Mouse (Mus musculus) midbrain, embryonic 14.5 days (tissue): ENCODE data around the gene Gpbar1. TPM values are rescaled to one million over a fixed set of nuclear protein-coding genes. Genes with fewer than 3 reads are reported as not detected.
"Not testable (repeated sequence)": the region's sequence is repeated elsewhere in the genome, so short reads cannot be mapped to it uniquely, and the experiment has no call there.

Source experiments
- ATAC-seq: fragments of 200-750 bp; cut with Nextera tagmentation; 2 replicates; pipeline ENCODE4 v1.8.0; 2017; ENCODE audit warnings: moderate number of reproducible peaks, moderate library complexity; ENCODE audit not compliant: low FRiP score, low TSS enrichment
- DNase-seq: peaks from one replicate; pipeline ENCODE4 v3.0.0-alpha.2; 2015
- H3K27ac ChIP-seq: fragments of 300-500 bp; sonication (generic); replicated peaks from 2 replicates; pipeline ENCODE4 v1.5.1; 2014; ENCODE audit warnings: mild to moderate bottlenecking, low read depth, low read length, moderate library complexity
- H3K27me3 ChIP-seq: fragments of 300-500 bp; sonication (generic); 2 replicates; pipeline ENCODE4 v1.6.1; 2014; ENCODE audit warnings: low read length, control low read depth, mixed read lengths; ENCODE audit not compliant: control insufficient read depth, insufficient read depth
- H3K36me3 ChIP-seq: fragments of 300-500 bp; sonication (generic); 2 replicates; pipeline ENCODE4 v1.6.1; 2014; ENCODE audit warnings: low read length, control low read depth; ENCODE audit not compliant: control insufficient read depth, insufficient read depth
- H3K4me1 ChIP-seq: fragments of 300-500 bp; sonication (generic); 2 replicates; pipeline ENCODE4 v1.6.1; 2014; ENCODE audit warnings: mild to moderate bottlenecking, antibody characterized with exemption, low read length, control low read depth; ENCODE audit not compliant: control insufficient read depth, insufficient read depth
- H3K4me2 ChIP-seq: fragments of 300-500 bp; sonication (generic); 2 replicates; pipeline ENCODE4 v1.6.1; 2014; ENCODE audit warnings: mild to moderate bottlenecking, low read length, moderate library complexity
- H3K4me3 ChIP-seq: fragments of 300-500 bp; sonication (generic); replicated peaks from 2 replicates; pipeline ENCODE4 v1.5.1; 2014; ENCODE audit warnings: low read depth, low read length
- H3K9ac ChIP-seq: fragments of 300-500 bp; sonication (generic); replicated peaks from 2 replicates; pipeline ENCODE4 v1.6.1; 2014; ENCODE audit warnings: mild to moderate bottlenecking, low read length, moderate library complexity
- H3K9me3 ChIP-seq: fragments of 300-500 bp; sonication (generic); 2 replicates; pipeline ENCODE4 v1.6.1; 2016; ENCODE audit warnings: low read length, control low read depth, mixed read lengths; ENCODE audit not compliant: control insufficient read depth
- WGBS: fragments of 180-500 bp; shearing (Covaris S2); extraction: QIAGEN DNeasy Blood & Tissue Kit; methylation state at CpG from one replicate; pipeline ENCODE4 v1.1.7; 2014; 5-methylcytosine and 5-hydroxymethylcytosine counted together
- polyA plus RNA-seq: library from polyadenylated mRNA; unstranded; fragments of >200 nt; fragmentation: Nextera tagmentation; extraction: Ambion mirVana; gene quantifications from 2 replicates; pipeline ENCODE4 v1.2.1, GENCODE M21; 2014

The Gpbar1 gene
- polyA plus RNA-seq, 1 experiment from 2014 or later, result 0.39 TPM

DNA sequence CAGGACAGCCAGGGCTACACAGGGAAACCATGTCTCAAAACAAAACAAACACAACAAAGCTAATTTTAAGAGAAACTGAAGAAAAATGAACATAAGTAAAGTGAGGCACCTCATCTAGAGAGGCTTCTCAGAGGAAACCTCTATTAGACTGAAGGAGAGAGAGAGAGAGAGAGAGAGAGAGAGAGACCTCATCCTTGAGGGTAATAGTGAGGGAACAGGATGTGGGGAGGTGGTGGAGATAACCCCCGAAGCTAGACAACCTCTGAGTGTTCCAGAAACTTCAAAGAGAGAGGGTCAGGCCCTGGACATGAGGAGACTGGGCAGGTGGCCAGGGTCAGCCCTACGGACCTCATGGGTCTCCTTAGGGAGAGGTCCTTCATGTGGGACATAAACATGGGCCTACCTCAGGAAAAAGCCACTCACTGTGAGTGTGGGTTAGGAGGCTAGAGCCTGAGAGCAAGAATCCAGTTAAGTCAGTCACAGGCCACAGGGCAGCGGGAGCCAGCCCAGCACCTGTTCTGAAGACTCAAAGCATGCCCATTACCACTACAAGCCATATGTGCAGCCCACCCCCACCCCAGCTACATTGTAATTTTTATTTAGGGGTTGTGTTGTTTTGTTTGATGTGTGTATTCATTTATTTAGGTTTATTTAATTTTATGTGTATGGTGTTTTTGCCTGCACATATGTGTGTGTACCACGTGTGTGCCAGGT is 37.9 kb downstream of the Gpbar1 start:
- no peak overlapping the region for H3K27ac ChIP-seq
- no peaks in the 10 kb centered on the region for H3K27me3 ChIP-seq
- WGBS, result 88% methylated on average over 4 of the region's 4 CpGs
- no peak overlapping the region for H3K4me3 ChIP-seq
- no peak for ATAC-seq
- H3K9ac ChIP-seq, result no peak overlapping the region
- no peak overlapping the region for H3K4me2 ChIP-seq
- no peaks in the 10 kb centered on the region for H3K36me3 ChIP-seq
- DNase-seq, result no peak
- no peaks in the 10 kb centered on the region for H3K4me1 ChIP-seq
- no peaks in the 10 kb centered on the region for H3K9me3 ChIP-seq

DNA sequence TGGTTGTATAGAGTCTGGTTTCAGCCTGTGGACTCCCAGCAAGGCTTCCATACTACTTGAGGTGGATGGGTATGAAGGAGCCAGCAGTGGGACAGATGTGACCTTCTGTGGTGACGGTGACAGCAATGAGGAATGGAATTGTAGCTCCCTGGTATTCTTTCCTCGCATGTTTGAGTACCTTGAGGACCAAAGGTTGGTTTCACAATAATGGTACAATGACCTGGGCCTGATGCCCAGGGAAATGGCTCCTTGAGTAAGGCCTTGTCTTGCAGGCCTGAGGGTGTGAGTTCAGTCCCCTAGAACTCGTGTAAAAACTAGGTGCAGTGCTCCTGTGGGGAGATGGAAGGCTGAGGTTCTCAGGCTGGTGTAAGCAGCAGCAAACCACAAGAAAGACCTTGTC is 40.4 kb downstream of the Gpbar1 start:
- Histone ChIP-seq H3K27me3 (no peaks in the 10 kb centered on the region), H3K9me3 (no peaks in the 10 kb centered on the region), H3K27ac (no peak overlapping the region), H3K4me2 (no peak overlapping the region), H3K9ac (no peak overlapping the region), H3K36me3 (no peaks in the 10 kb centered on the region), H3K4me1 (no peaks in the 10 kb centered on the region), H3K4me3 (no peak overlapping the region)
- no peak for ATAC-seq
- WGBS, result 88% methylated on average over 3 of the region's 3 CpGs
- DNase-seq, result no peak

DNA sequence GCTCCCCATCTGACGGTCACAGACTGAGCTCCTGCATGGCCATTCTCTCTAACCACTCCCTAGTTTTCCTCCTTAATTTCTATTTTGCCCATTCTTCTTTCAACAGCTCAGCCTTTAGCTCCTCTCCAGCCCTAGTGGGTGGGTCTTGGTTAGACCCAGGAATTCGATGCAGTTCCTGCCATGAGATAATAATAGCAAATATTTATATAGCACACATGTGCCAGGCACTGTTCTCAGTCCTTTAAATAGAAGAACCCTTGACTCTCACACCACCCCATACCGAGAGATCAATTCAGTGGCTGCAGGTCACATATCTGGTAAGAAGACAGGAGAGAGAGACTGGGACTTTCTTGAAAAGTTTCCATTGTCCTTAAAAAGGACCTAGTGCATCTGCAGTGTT is 43.0 kb downstream of the Gpbar1 start:
- Histone ChIP-seq H3K27ac (no peak overlapping the region), H3K9me3 (no peaks in the 10 kb centered on the region), H3K36me3 (no peaks in the 10 kb centered on the region), H3K4me1 (no peaks in the 10 kb centered on the region), H3K4me3 (no peak overlapping the region), H3K27me3 (no peaks in the 10 kb centered on the region), H3K4me2 (no peak overlapping the region), H3K9ac (no peak overlapping the region)
- DNase-seq (no peak), ATAC-seq (no peak)
- WGBS, result 91% methylated on average over 3 of the region's 3 CpGs

DNA sequence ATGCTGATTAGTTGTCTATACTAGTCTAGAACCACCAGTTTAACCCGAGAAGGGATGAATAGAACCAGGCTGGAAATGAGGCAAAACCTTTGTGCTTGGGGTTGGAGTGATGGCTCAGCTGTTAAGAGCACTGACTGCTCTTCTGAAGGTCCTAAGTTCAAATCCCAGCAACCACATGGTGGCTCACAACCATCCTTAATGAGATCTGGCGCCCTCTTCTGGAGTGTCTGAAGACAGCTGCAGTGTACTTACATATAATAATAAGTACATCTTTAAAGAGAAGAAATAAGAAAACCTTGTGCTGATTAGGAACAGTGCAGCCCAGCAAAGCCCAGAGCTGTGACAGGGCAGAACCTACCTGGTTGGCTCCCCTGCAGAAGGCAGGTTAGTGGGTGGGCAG is 48.6 kb downstream of the Gpbar1 start:
- ATAC-seq, H3K27ac ChIP-seq, DNase-seq: not testable (repeated sequence)

More for the DNA sequence above, 48.6 kb downstream of the Gpbar1 start:
- H3K4me2 ChIP-seq, H3K4me1 ChIP-seq, H3K36me3 ChIP-seq, H3K9me3 ChIP-seq, H3K9ac ChIP-seq, H3K4me3 ChIP-seq, H3K27me3 ChIP-seq: not testable (repeated sequence)
- WGBS, result 76% methylated on average over 2 of the region's 2 CpGs

Other genes with a start within 250 kb of the Gpbar1 start
- gene Tns1, start 154.1 kb upstream of the Gpbar1 start, polyA plus RNA-seq, result 7.6 and 11.0 TPM in 2 replicates
- gene Rufy4, start 153.0 kb upstream of the Gpbar1 start, polyA plus RNA-seq, result 0.12 and 0.33 TPM in 2 replicates
- gene Cxcr2, start 124.6 kb upstream of the Gpbar1 start, polyA plus RNA-seq, result not detected in 2 replicates
- not detected in 2 replicates for gene Cxcr1, start 83.9 kb upstream of the Gpbar1 start, polyA plus RNA-seq
- gene Arpc2, start 42.5 kb upstream of the Gpbar1 start, polyA plus RNA-seq, result 322 and 338 TPM in 2 replicates
- gene Aamp, start 6.2 kb downstream of the Gpbar1 start, polyA plus RNA-seq, result 184 and 205 TPM in 2 replicates
- 99.0 and 107 TPM in 2 replicates for gene Pnkd, start 6.4 kb downstream of the Gpbar1 start, polyA plus RNA-seq
- 3.8 and 5.6 TPM in 2 replicates for gene Tmbim1, start 27.1 kb downstream of the Gpbar1 start, polyA plus RNA-seq
- 0.30 and 0.57 TPM in 2 replicates for gene Catip, start 83.6 kb downstream of the Gpbar1 start, polyA plus RNA-seq
- 0.51 and 2.7 TPM in 2 replicates for gene Slc11a1, start 96.6 kb downstream of the Gpbar1 start, polyA plus RNA-seq
- 8.6 and 17.1 TPM in 2 replicates for gene Ctdsp1, start 113.0 kb downstream of the Gpbar1 start, polyA plus RNA-seq
- gene Vil1, start 130.8 kb downstream of the Gpbar1 start, polyA plus RNA-seq, result 0.09 and 0.30 TPM in 2 replicates
- gene Cnot9, start 227.5 kb downstream of the Gpbar1 start, polyA plus RNA-seq, result 48.5 and 56.0 TPM in 2 replicates